Mouse (Mus musculus) heart, adult 2 months (tissue): ENCODE data around the gene Rbm4b.

Source experiments
- EP300 ChIP-seq: fragments of 200-500 bp; IDR thresholded peaks from 2 replicates; pipeline ENCODE4 v1.6.1; 2011; ENCODE audit warnings: low read depth, low read length, control low read depth; ENCODE audit not compliant: insufficient read depth
- POLR2A ChIP-seq: fragments of 200-500 bp; IDR thresholded peaks from 2 replicates; pipeline ENCODE4 v1.6.1; 2011; ENCODE audit warnings: mild to moderate bottlenecking, low read depth, low read length, control low read depth; ENCODE audit not compliant: insufficient read depth

GRCm38 (mm10) chr19:4718716-4719115 lies 37.6 kb upstream of the Rbm4b start:
- TF ChIP-seq POLR2A, result no peak
- TF ChIP-seq EP300, result no peak
